Mouse (Mus musculus) forebrain, embryonic 11.5 days (tissue): Measurements from ENCODE around the gene Gm21964. TPM values are rescaled to one million over a fixed set of nuclear protein-coding genes. Genes with fewer than 3 reads are reported as not detected.

Experiments
- ATAC-seq: fragments of 200-750 bp; cut with Nextera tagmentation; replicated peaks from 2 replicates; pipeline ENCODE4 v1.8.0; 2017; ENCODE audit warnings: moderate TSS enrichment; ENCODE audit not compliant: low FRiP score
- DNase-seq: peaks from one replicate; pipeline ENCODE4 v3.0.0-alpha.2; 2017; ENCODE audit warnings: low spot score
- H3K27ac ChIP-seq: fragments of 300-500 bp; sonication (generic); 2 replicates; pipeline ENCODE4 v1.5.1; 2014; ENCODE audit warnings: low read depth, low read length
- H3K27me3 ChIP-seq: fragments of 300-500 bp; sonication (generic); 2 replicates; pipeline ENCODE4 v1.6.1; 2014; ENCODE audit warnings: mild to moderate bottlenecking, low read length, mixed read lengths; ENCODE audit not compliant: control insufficient read depth, insufficient read depth
- H3K36me3 ChIP-seq: fragments of 300-500 bp; sonication (generic); 2 replicates; pipeline ENCODE4 v1.6.1; 2014; ENCODE audit warnings: mild to moderate bottlenecking, low read length, moderate library complexity, mixed read lengths; ENCODE audit not compliant: control insufficient read depth, insufficient read depth
- H3K4me1 ChIP-seq: fragments of 300-500 bp; sonication (generic); replicated peaks from 2 replicates; pipeline ENCODE4 v1.6.1; 2014; ENCODE audit warnings: low read length, mixed read lengths; ENCODE audit not compliant: control insufficient read depth, insufficient read depth
- H3K4me2 ChIP-seq: fragments of 300-500 bp; sonication (generic); 2 replicates; pipeline ENCODE4 v1.6.1; 2014; ENCODE audit warnings: low read depth, mild to moderate bottlenecking, low read length, moderate library complexity, mixed read lengths; ENCODE audit not compliant: severe bottlenecking
- H3K4me3 ChIP-seq: fragments of 300-500 bp; sonication (generic); 2 replicates; pipeline ENCODE4 v1.5.1; 2014; ENCODE audit warnings: low read depth, low read length
- H3K9ac ChIP-seq: fragments of 300-500 bp; sonication (generic); 2 replicates; pipeline ENCODE4 v1.6.1; 2014; ENCODE audit warnings: low read length
- H3K9me3 ChIP-seq: fragments of 300-500 bp; sonication (generic); 2 replicates; pipeline ENCODE4 v1.6.1; 2016; ENCODE audit warnings: low read length, mixed read lengths; ENCODE audit not compliant: control insufficient read depth
- WGBS: fragments of 180-500 bp; shearing (Covaris S2); extraction: QIAGEN DNeasy Blood & Tissue Kit; methylation state at CpG from one replicate; pipeline ENCODE4 v1.1.7; 2014; 5-methylcytosine and 5-hydroxymethylcytosine counted together
- polyA plus RNA-seq: library from polyadenylated mRNA; unstranded; fragments of >200 nt; fragmentation: Nextera tagmentation; extraction: Ambion mirVana; gene quantifications from 2 replicates; pipeline ENCODE4 v1.2.1, GENCODE M21; 2014

Gene Gm21964
- polyA plus RNA-seq: not detected in 2 replicates

GRCm38 (mm10) chr8:110100907-110101306, at the start of gene Gm21964:
Gene Gm21964 (plus strand): TSS chr8:110101207.
- no peaks in the 10 kb centered on the region for H3K9me3 ChIP-seq
- H3K4me1 ChIP-seq: no peaks in the 10 kb centered on the region
- no peaks in the 10 kb centered on the region for H3K36me3 ChIP-seq
- WGBS: 91% methylated on average over 9 of the region's 12 CpGs
- no peak within 1 kb of the TSS for H3K9ac ChIP-seq
- H3K27ac ChIP-seq: no peak within 1 kb of the TSS
- H3K4me3 ChIP-seq: no peak within 1 kb of the TSS
- ATAC-seq (no peak), DNase-seq (no peak)
- no peaks in the 10 kb centered on the region for H3K27me3 ChIP-seq
- no peak within 1 kb of the TSS for H3K4me2 ChIP-seq

GRCm38 (mm10) chr8:110051208-110051607, 49.8 kb upstream of the Gm21964 start:
- Histone ChIP-seq H3K27me3 (no peaks in the 10 kb centered on the region), H3K4me2 (no peak overlapping the region), H3K9me3 (no peaks in the 10 kb centered on the region), H3K4me1 (no peaks in the 10 kb centered on the region), H3K27ac (no peak overlapping the region), H3K36me3 (no peaks in the 10 kb centered on the region), H3K4me3 (no peak overlapping the region), H3K9ac (no peak overlapping the region)
- no peak for DNase-seq
- ATAC-seq: no peak
- 79% methylated on average over 6 of the region's 6 CpGs for WGBS

- DNase-seq (no peak), ATAC-seq (no peak)
- 90% methylated on average over 8 of the region's 8 CpGs for WGBS
- Histone ChIP-seq H3K4me3 (no peak overlapping the region), H3K36me3 (no peaks in the 10 kb centered on the region), H3K9me3 (no peaks in the 10 kb centered on the region), H3K27ac (no peak overlapping the region), H3K4me2 (no peak overlapping the region), H3K9ac (no peak overlapping the region), H3K4me1 (no peaks in the 10 kb centered on the region), H3K27me3 (no peaks in the 10 kb centered on the region)
These were observed 42.8 kb upstream of the Gm21964 start for GRCm38 (mm10) chr8:110058207-110058606.

- WGBS: 86% methylated on average over 9 of the region's 9 CpGs
- no peaks in the 10 kb centered on the region for H3K36me3 ChIP-seq
- no peak for DNase-seq
- no peak overlapping the region for H3K9ac ChIP-seq
- H3K27ac ChIP-seq: no peak overlapping the region
- ATAC-seq: no peak
- no peak overlapping the region for H3K4me2 ChIP-seq
- no peak overlapping the region for H3K4me3 ChIP-seq
- H3K4me1 ChIP-seq: no peaks in the 10 kb centered on the region
- no peaks in the 10 kb centered on the region for H3K27me3 ChIP-seq
- H3K9me3 ChIP-seq: no peaks in the 10 kb centered on the region
These were observed 36.8 kb upstream of the Gm21964 start for GRCm38 (mm10) chr8:110064161-110064560.

- no peaks in the 10 kb centered on the region for H3K9me3 ChIP-seq
- H3K4me1 ChIP-seq: no peaks in the 10 kb centered on the region
- no peak overlapping the region for H3K4me2 ChIP-seq
- WGBS: 94% methylated on average over 18 of the region's 18 CpGs
- no peak overlapping the region for H3K27ac ChIP-seq
- DNase-seq (no peak), ATAC-seq (no peak)
- no peaks in the 10 kb centered on the region for H3K27me3 ChIP-seq
- no peak overlapping the region for H3K9ac ChIP-seq
- H3K4me3 ChIP-seq: no peak overlapping the region
- H3K36me3 ChIP-seq: no peaks in the 10 kb centered on the region
These were observed 36.2 kb upstream of the Gm21964 start for GRCm38 (mm10) chr8:110064606-110065365.

GRCm38 (mm10) chr8:110065676-110066075, 35.3 kb upstream of the Gm21964 start:
- Histone ChIP-seq H3K27ac (no peak overlapping the region), H3K9ac (no peak overlapping the region), H3K36me3 (no peaks in the 10 kb centered on the region), H3K4me1 (no peaks in the 10 kb centered on the region), H3K9me3 (no peaks in the 10 kb centered on the region), H3K4me2 (no peak overlapping the region), H3K27me3 (no peaks in the 10 kb centered on the region), H3K4me3 (no peak overlapping the region)
- 90% methylated on average over 4 of the region's 4 CpGs for WGBS
- no peak for DNase-seq
- ATAC-seq: no peak

GRCm38 (mm10) chr8:110069706-110070105, 31.3 kb upstream of the Gm21964 start:
- no peak overlapping the region for H3K27ac ChIP-seq
- H3K4me3 ChIP-seq: no peak overlapping the region
- ATAC-seq (no peak), DNase-seq (no peak)
- no peaks in the 10 kb centered on the region for H3K9me3 ChIP-seq
- H3K9ac ChIP-seq: no peak overlapping the region
- no peaks in the 10 kb centered on the region for H3K27me3 ChIP-seq
- WGBS: 93% methylated on average over 4 of the region's 4 CpGs
- H3K36me3 ChIP-seq: no peaks in the 10 kb centered on the region
- no peaks in the 10 kb centered on the region for H3K4me1 ChIP-seq
- no peak overlapping the region for H3K4me2 ChIP-seq

GRCm38 (mm10) chr8:110071600-110071999, 29.4 kb upstream of the Gm21964 start:
- H3K4me3 ChIP-seq: no peak overlapping the region
- H3K9ac ChIP-seq: no peak overlapping the region
- H3K4me1 ChIP-seq: no peaks in the 10 kb centered on the region
- H3K27me3 ChIP-seq: no peaks in the 10 kb centered on the region
- ATAC-seq: no peak; the same call in 1 of the 2 replicates
- H3K4me2 ChIP-seq: no peak overlapping the region
- 17% methylated on average over 9 of the region's 9 CpGs for WGBS
- DNase-seq: peak; percentile 81
- no peaks in the 10 kb centered on the region for H3K9me3 ChIP-seq
- H3K27ac ChIP-seq: no peak overlapping the region
- H3K36me3 ChIP-seq: no peaks in the 10 kb centered on the region

- no peak overlapping the region for H3K4me2 ChIP-seq
- ATAC-seq (no peak), DNase-seq (no peak)
- H3K9me3 ChIP-seq: no peaks in the 10 kb centered on the region
- 83% methylated on average over 8 of the region's 8 CpGs for WGBS
- no peak overlapping the region for H3K4me3 ChIP-seq
- H3K36me3 ChIP-seq: no peaks in the 10 kb centered on the region
- no peaks in the 10 kb centered on the region for H3K27me3 ChIP-seq
- H3K9ac ChIP-seq: no peak overlapping the region
- no peak overlapping the region for H3K27ac ChIP-seq
- no peaks in the 10 kb centered on the region; the same call in 1 of the 2 replicates for H3K4me1 ChIP-seq
These were observed 26.5 kb upstream of the Gm21964 start for GRCm38 (mm10) chr8:110074496-110074895.
